Mouse (Mus musculus): ENCODE results near the gene Avpi1. TPM values are rescaled to one million over a fixed set of nuclear protein-coding genes. Genes with fewer than 3 reads are reported as not detected.

Avpi1 gene
- polyA plus RNA-seq, 2 experiments, result 16.5 to 34.8 TPM

DNA sequence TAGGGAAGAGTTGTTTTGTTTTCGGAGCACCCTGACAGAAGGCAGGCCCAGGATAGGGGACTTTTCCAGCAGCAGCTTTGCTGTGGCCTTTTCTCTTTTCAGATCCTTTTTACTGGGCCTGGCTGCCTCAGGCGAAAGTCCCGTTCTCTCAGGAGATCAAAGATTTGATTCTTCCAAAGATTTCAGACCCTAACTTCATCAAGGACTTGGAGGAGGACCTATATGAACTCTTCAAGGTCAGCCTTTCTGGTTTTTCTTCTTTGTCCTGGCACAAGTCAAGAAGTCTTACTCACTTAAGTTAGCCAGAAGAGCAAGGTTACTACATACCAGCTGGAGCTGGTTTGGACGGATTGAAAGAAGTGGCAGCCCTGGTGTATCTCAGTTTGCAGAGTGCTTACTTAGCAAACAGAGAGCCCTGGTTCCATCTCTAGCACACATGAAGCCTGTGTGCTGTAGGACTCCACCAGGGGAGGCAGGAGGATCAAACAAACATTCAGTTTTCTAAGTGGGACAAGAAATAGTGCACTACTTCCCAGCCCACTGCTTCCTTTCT lies 13.0 kb downstream of the Avpi1 start:
- ATAC-seq (ENCODE audit: low FRiP score, low read depth) (no peak), DNase-seq (ENCODE audit: low spot score) (no peak)
- Histone ChIP-seq H3K4me3 (replicated peaks; ENCODE audit: low read length) (no peak overlapping the region), H3K27ac (replicated peaks; ENCODE audit: low read depth, low read length) (no peak overlapping the region), H3K4me2 (replicated peaks; ENCODE audit: low read depth, low read length, severe bottlenecking) (no peak overlapping the region), H3K4me1 (ENCODE audit: control insufficient read depth, insufficient read depth, low read length) (no peaks in the 10 kb centered on the region), H3K9ac (ENCODE audit: low read depth, low read length, severe bottlenecking) (no peak overlapping the region), H3K27me3 (ENCODE audit: control insufficient read depth, insufficient read depth, low read length) (no peaks in the 10 kb centered on the region), H3K36me3 (ENCODE audit: control insufficient read depth, insufficient read depth, low read length) (peaks cover 78% of the 10 kb centered on the region), H3K9me3 (ENCODE audit: control insufficient read depth, low read length) (no peaks in the 10 kb centered on the region)
- 91% methylated on average over 4 of the region's 4 CpGs for WGBS
- TF ChIP-seq POLR2A (IDR thresholded peaks at IDR 0.05; ENCODE audit: borderline replicate concordance, extremely low read depth, insufficient read depth, insufficient read length), result no peak

GRCm38 (mm10) chr19:42104681-42105080 lies 24.2 kb downstream of the Avpi1 start:
- H3K4me2 ChIP-seq (replicated peaks; ENCODE audit: low read depth, low read length, severe bottlenecking), result no peak overlapping the region
- H3K27ac ChIP-seq (replicated peaks; ENCODE audit: low read depth, low read length), result no peak overlapping the region
- ATAC-seq (ENCODE audit: low FRiP score, low read depth) (no peak), DNase-seq (ENCODE audit: low spot score) (no peak)
- H3K4me1 ChIP-seq (ENCODE audit: control insufficient read depth, insufficient read depth, low read length), result no peaks in the 10 kb centered on the region
- no peak for TF ChIP-seq POLR2A (IDR thresholded peaks at IDR 0.05; ENCODE audit: borderline replicate concordance, extremely low read depth, insufficient read depth, insufficient read length)
- no peak overlapping the region for H3K4me3 ChIP-seq (replicated peaks; ENCODE audit: low read length)
- peaks cover 48% of the 10 kb centered on the region for H3K36me3 ChIP-seq (ENCODE audit: control insufficient read depth, insufficient read depth, low read length)
- H3K9me3 ChIP-seq (ENCODE audit: control insufficient read depth, low read length), result no peaks in the 10 kb centered on the region
- 92% methylated on average over 9 of the region's 9 CpGs for WGBS
- no peaks in the 10 kb centered on the region for H3K27me3 ChIP-seq (ENCODE audit: control insufficient read depth, insufficient read depth, low read length)
- H3K9ac ChIP-seq (ENCODE audit: low read depth, low read length, severe bottlenecking), result no peak overlapping the region

DNA sequence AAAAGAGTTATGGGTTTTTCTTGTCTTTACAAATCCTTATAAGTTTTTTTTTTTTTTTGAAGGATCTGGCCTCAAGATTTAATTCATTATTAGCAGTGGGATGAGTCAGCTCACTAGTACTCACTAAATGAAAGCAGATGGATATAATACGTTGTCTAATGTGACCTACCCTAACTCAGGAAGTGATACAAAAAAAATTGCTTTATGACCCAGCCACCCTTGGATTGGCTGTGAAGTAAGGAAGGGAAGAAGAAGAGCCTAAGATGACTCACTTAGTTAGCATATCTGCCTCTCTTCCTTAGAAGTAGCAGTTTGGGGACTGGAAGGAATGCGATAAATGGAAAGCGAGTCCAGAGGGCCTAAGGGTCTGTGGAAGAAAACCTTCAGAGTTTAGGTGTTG lies 29.5 kb downstream of the Avpi1 start:
- no peaks in the 10 kb centered on the region for H3K27me3 ChIP-seq (ENCODE audit: control insufficient read depth, insufficient read depth, low read length)
- 77% methylated on average over 3 of the region's 3 CpGs for WGBS
- no peak overlapping the region for H3K4me2 ChIP-seq (replicated peaks; ENCODE audit: low read depth, low read length, severe bottlenecking)
- peaks cover 45% of the 10 kb centered on the region for H3K36me3 ChIP-seq (ENCODE audit: control insufficient read depth, insufficient read depth, low read length)
- TF ChIP-seq POLR2A (IDR thresholded peaks at IDR 0.05; ENCODE audit: borderline replicate concordance, extremely low read depth, insufficient read depth, insufficient read length), result no peak
- H3K4me3 ChIP-seq (replicated peaks; ENCODE audit: low read length), result no peak overlapping the region
- no peak for DNase-seq (ENCODE audit: low spot score)
- no peak for ATAC-seq (ENCODE audit: low FRiP score, low read depth)
- no peaks in the 10 kb centered on the region for H3K4me1 ChIP-seq (ENCODE audit: control insufficient read depth, insufficient read depth, low read length)
- no peaks in the 10 kb centered on the region for H3K9me3 ChIP-seq (ENCODE audit: control insufficient read depth, low read length)
- H3K27ac ChIP-seq (replicated peaks; ENCODE audit: low read depth, low read length), result no peak overlapping the region
- H3K9ac ChIP-seq (ENCODE audit: low read depth, low read length, severe bottlenecking), result no peak overlapping the region

DNA sequence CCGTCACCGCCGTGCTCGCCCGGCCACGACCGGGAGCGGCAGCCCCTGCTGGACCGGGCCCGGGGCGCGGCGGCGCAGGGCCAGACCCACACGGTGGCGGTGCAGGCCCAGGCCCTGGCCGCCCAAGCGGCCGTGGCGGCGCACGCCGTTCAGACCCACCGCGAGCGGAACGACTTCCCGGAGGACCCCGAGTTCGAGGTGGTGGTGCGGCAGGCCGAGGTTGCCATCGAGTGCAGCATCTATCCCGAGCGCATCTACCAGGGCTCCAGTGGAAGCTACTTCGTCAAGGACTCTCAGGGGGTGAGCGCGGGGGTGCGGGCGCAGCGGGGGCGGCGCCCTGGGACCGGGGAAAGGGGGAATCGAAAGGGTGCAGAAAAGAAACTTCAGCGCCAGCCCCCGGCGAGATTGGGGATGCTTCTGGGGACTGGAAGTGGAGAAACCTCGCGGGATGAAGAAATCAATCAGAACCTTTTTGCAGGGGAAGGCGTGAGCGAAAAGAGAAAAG lies 38.2 kb downstream of the Avpi1 start:
- ATAC-seq (ENCODE audit: low FRiP score, low read depth) (peak; percentile 47), DNase-seq (ENCODE audit: low spot score) (no peak)
- Histone ChIP-seq H3K4me2 (replicated peaks; ENCODE audit: low read depth, low read length, severe bottlenecking) (peak overlapping the region; percentile 74), H3K9ac (ENCODE audit: low read depth, low read length, severe bottlenecking) (peak overlapping the region; percentile 79), H3K9me3 (ENCODE audit: control insufficient read depth, low read length) (no peaks in the 10 kb centered on the region), H3K27ac (replicated peaks; ENCODE audit: low read depth, low read length) (peak overlapping the region; percentile 81), H3K4me1 (ENCODE audit: control insufficient read depth, insufficient read depth, low read length) (peaks cover 11% of the 10 kb centered on the region), H3K27me3 (ENCODE audit: control insufficient read depth, insufficient read depth, low read length) (no peaks in the 10 kb centered on the region), H3K4me3 (replicated peaks; ENCODE audit: low read length) (peak overlapping the region; percentile 78), H3K36me3 (ENCODE audit: control insufficient read depth, insufficient read depth, low read length) (peaks cover 18% of the 10 kb centered on the region)
- no peak for TF ChIP-seq POLR2A (IDR thresholded peaks at IDR 0.05; ENCODE audit: borderline replicate concordance, extremely low read depth, insufficient read depth, insufficient read length)
- WGBS, result under 1% methylated on average over 33 of the region's 52 CpGs

DNA sequence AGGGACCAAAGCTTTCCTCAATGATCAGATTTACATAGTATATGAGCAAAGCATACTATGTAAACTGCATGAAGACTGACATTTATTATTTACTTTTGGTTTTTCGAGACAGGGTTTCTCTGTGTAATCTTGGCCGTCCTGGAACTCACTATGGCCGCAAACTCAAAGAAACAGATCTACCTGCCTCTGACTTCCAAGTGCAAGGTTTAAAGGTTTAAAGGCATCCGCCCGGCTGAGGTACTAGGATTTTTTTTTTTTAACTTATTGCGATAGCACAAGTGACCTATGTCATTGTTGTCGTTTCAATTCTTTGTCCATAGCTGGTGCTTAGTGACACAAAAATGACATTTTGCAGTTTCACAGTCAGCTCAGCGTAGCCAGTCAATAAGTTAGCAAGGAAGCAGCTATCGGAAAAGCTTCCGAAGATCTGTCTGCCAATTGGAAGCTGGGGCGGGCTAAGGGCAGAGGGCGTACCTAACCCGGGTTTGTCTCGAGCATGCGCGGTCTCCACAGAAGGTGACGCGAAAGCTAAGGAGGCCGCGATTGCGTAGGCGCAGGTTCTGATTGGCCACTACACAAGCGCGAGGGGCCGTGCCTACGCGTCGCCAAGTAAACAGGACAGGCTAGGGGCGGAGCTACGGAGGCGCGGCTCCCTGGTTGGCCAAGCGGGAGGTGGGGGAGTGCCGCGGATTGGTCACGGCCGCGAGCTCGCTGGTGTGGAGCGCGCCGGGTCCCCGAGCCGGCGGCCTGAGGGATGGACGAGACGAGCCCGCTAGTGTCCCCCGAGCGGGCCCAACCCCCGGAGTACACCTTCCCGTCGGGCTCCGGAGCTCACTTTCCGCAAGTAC lies 38.9 kb downstream of the Avpi1 start, which contains the start of gene Pi4k2a:
Gene Pi4k2a, plus strand, starts transcription at position 723 of the 848 bp plus-strand sequence.
- Histone ChIP-seq H3K4me1 (ENCODE audit: control insufficient read depth, insufficient read depth, low read length) (peaks cover 15% of the 10 kb centered on the region), H3K4me3 (replicated peaks; ENCODE audit: low read length) (peak within 1 kb of the TSS; percentile 78), H3K9me3 (ENCODE audit: control insufficient read depth, low read length) (no peaks in the 10 kb centered on the region), H3K36me3 (ENCODE audit: control insufficient read depth, insufficient read depth, low read length) (peaks cover 11% of the 10 kb centered on the region; the same call in 1 of the 2 replicates), H3K9ac (ENCODE audit: low read depth, low read length, severe bottlenecking) (peak within 1 kb of the TSS; percentile 79), H3K27me3 (ENCODE audit: control insufficient read depth, insufficient read depth, low read length) (no peaks in the 10 kb centered on the region), H3K27ac (replicated peaks; ENCODE audit: low read depth, low read length) (peak within 1 kb of the TSS; percentile 81), H3K4me2 (replicated peaks; ENCODE audit: low read depth, low read length, severe bottlenecking) (peak within 1 kb of the TSS; percentile 74)
- no peak for TF ChIP-seq POLR2A (IDR thresholded peaks at IDR 0.05; ENCODE audit: borderline replicate concordance, extremely low read depth, insufficient read depth, insufficient read length)
- DNase-seq (ENCODE audit: low spot score) (peak; percentile 99), ATAC-seq (ENCODE audit: low FRiP score, low read depth) (peak; percentile 98)
- WGBS, result under 1% methylated on average over 38 of the region's 55 CpGs

Measured in limb, embryonic 14.5 days (tissue).